Mouse (Mus musculus): ENCODE data around the gene Serpina16.

- TF ChIP-seq CTCF (IDR thresholded peaks at IDR 0.05; ENCODE audit: borderline replicate concordance, insufficient read depth, low read length), result no peak
- no peak for TF ChIP-seq POLR2A (IDR thresholded peaks at IDR 0.05; ENCODE audit: low read depth, low read length)
These were observed 18.9 kb downstream of the Serpina16 start, which contains the start of gene Serpina6 for GRCm38 (mm10) chr12:103656848-103657626.
